Mouse (Mus musculus) B cell, adult 2 months (primary cell): ENCODE results near the gene Zfp324.
"Not testable (repeated sequence)": the region's sequence is repeated elsewhere in the genome, so short reads cannot be mapped to it uniquely, and the experiment has no call there.

Source experiments
- DNase-seq, 2 experiments: peaks; one replicate each; pipeline ENCODE4 v3.0.0; 2022

Gene Zfp324

DNA sequence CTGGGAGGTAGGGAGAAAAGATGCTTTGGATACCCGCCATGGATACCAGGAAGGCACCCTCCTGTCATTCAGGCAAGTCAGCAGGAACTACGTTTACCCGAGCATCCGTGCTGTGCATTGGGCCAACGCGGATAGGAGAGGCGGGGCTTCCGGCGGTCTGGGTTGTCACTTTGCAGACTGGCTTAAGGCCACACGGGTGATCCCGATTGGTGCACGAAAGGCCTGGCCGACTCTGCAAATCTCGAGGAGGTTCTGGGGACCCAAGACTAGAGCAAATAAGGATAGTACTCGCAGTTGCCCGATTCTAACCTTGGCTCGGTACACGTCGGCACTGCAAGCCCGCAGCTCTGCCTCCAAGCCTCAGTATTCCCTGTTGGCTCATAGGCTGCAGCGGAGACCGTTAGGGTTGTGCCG is at the start of gene Zfp324:
TSS of gene Zfp324 (plus strand) at position 161 of the 414 bp plus-strand sequence.
- peak; percentile 84 to 87 for DNase-seq

DNA sequence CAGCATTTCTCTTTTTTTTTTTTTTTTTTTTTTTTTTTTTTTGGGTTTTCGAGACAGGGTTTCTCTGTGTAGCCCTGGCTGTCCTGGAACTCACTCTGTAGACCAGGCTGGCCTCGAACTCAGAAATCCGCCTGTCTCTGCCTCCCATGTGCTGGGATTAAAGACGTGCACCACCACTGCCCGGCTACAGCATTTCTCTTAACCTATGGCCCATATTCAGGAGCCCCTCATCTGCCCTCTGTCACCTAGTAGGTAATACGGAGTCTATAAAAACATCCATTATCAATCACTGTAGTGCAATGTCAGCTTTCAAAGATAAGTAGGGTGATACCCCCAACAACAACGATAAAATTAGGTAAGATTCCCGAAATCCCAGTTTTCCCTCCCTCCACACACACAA is 45.1 kb upstream of the Zfp324 start:
- DNase-seq = not testable (repeated sequence)

DNA sequence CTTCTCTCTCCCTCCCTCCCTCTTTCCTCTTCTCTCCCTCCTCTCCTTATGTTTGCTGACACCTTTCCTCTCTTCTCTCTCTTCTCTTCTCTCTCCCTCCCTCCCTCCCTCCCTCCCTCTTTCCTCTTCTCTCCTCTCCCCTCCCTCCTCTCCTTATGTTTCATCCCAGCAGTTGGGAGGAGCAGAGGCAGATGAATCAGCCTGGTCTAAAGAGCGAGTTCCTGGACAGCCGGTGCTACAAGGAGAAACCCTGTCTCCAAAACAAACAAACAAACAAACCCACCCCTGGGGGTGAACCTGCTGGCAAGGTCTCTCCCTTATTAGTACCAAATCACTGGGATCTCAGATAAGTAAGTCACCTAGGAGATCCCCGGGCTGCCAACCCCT is 44.3 kb upstream of the Zfp324 start:
- DNase-seq = no peak

- peak; percentile 94 to 96 for DNase-seq
Measured at GRCm38 (mm10) chr7:12921705-12922465, 43.8 kb upstream of the Zfp324 start, which contains the start of gene Rps5. Rps5 (plus strand) TSS chr7:12922290.

- no peak for DNase-seq
Measured at GRCm38 (mm10) chr7:12922729-12923128, 42.9 kb upstream of the Zfp324 start.

DNA sequence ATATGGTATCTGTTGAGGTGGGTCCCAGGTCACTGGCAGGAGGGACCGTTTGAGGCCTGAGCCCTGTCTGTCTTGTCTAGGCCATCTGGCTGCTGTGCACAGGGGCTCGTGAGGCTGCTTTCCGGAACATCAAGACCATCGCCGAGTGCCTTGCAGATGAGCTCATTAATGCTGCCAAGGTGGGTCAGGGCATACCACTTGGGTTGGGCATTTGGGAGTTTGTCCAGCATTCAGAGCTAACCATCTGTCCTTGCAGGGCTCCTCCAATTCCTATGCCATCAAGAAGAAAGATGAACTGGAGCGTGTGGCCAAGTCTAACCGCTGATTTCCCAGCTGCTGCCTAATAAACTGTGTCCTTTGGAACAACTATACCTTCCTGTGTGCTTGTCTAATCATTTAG is 39.3 kb upstream of the Zfp324 start:
- DNase-seq = no peak

DNA sequence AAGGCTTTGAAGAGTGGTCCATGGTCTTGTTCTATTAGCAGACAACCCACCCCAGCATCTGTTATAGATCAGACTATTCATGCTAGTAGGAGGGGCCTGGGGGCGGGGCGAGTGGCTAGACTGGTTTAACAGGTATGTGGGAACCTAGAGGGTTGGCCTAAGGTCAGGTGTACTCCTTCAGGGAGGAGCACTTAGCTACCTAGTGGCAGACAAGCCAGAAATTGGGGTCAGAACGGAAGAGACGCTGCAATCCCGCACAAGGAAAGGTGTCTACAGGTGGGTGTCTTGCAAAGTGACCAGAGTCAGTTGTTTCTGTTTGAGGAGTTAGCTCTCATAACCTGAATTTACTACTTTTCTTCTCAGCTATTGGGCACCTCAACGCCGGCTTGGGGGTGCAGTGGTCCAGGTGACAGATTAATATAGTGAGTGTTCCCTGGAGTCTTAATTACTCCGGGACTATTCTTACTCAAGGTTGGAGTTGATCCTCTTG is 38.4 kb upstream of the Zfp324 start, which contains the start of gene Rnf225:
TSS of gene Rnf225 (plus strand) at position 226 of the 490 bp plus-strand sequence.
- DNase-seq = no peak

DNA sequence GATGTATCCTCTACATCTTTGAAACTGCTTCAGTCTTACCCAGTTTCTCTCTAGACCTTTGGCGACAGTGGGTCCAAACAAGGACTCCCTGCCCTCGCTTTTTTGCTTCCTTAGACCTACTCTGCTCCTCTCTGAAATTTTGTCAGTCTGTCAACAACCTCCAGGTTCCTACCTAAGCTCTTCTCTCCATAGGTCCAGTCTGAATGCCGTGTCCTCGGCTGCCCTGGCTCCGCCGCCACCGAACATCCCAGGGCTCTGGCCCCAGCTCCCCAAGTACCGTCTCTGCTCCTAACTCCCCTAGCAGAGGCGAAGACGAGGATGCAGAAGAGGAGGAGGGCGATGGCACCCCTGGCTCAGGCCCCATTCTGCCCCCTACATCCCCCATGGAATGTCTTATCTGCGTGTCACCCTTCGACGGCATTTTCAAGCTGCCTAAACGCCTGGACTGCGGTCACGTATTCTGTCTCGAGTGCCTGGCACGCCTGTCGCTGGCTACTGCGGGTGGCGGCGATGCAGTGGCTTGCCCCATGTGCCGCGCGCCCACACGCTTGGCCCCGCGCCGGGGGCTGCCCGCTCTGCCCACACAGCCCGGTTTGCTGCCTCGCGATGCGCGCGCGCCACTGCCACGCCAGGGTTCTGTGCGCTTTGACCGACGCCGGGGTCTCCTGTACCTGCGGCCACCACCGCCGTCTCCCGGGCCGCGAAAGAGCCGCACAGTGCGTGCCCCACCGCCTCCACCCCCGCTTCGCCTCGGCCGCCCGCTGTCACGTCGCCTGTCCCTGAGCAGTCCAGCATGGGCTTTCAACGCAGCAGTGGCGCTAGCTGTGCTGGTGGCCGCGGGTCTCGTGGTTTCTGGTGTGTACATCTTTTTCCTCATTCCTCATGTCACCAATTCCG is 37.7 kb upstream of the Zfp324 start:
- DNase-seq = no peak

GRCm38 (mm10) chr7:12933615-12934140 is 32.0 kb upstream of the Zfp324 start:
- no peak for DNase-seq

GRCm38 (mm10) chr7:12934808-12935207 is 30.8 kb upstream of the Zfp324 start:
- DNase-seq = no peak

DNA sequence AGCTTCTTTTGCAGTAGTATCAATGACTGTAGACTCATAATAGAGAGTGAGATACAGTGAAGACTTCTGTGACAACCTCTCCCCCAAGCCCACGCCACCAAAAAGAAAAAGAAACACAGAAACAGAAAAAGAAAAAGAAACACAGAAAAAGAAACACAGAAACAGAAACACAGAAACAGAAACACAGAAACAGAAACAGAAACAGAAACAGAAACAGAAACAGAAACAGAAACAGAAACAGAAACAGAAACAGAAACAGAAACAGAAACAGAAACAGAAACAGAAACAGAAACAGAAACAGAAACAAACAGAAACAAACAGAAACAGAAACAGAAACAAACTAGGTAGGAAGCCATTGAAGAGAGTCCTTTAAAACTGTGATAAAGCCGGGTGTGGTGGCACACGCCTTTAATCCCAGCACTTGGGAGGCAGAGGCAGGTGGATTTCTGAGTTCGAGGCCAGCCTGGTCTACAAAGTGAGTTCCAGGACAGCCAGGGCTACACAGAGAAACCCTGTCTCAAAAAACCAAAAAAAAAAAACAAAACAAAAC is 28.3 kb upstream of the Zfp324 start:
- DNase-seq = not testable (repeated sequence)

DNA sequence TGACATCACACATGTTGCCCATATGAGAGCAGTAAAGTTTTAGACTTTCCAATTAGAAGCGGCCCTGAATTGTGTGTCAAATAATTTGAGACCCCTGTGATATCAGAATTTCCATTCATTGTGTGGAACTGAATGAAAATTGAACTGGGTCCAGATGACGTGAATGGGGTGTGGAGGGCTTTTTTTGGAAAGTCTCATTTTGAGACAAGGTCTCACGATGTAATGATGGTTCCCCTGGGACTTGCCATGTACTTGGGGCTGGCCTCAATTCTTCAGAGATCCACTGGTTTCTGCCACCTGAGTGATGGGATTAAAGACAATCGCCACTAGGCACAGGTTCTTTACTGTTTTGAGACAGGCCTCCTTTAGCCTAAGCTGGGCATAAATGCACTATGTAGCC is 25.0 kb upstream of the Zfp324 start:
- no peak for DNase-seq

DNA sequence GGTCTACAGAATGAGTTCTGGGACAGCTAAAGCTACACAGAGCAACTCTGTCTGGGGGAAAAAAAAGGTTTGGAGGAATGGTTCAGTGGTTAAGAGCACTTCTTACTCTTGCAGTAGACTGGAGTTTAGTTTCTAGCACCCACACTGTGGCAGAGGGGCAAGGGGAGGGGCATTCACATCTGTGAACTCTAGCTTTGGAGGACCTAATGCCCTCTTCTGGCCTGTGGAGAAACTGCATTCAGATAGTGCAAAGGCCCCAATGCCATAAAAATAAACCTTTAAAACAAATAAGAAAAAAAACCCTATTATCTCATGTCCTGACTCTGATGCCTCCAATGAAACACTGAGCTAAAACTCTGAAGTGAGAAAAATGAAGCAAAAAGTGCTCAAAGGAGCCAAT is 22.1 kb upstream of the Zfp324 start:
- DNase-seq = peak; percentile 54 to 63

DNA sequence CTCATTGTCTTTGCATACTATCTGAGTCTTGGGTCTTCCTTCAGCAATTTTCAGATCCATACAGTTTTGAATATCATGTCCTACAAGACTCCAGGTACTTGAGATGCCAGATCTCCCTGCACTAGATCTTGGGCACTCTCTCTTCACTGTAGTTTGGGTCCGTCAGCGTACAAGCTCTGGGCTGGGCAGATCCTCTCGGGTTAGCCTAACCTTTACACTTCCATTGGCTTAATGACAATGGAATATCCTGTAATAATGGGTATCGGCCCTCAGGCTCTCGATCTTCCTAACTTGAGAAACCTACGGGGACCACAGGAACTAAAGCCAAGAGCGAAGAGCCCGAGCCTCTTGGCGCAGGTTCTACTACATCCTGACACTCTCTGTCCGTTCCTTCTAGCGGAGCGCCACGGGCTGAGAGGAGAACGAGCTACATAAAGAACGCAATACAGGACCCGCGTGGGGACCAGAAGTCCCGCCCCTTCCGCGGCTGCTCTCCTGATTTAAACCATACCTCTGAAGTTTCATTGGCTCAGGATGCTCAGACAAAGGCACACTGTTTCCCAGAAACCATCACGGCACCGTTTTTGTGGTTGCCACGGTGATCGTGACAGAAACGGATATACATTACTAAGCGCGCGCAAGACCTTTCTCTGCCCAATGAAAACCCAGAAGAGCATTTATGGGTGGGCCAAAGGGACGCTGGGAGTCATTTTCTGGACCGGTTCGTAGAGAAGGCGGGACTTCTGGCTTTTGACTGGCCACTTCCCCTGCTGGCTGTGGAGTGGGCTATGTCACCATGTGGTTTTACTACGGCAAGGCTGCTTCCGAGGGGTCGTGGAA is 16.4 kb upstream of the Zfp324 start:
- DNase-seq = peak; percentile 92 to 95

DNA sequence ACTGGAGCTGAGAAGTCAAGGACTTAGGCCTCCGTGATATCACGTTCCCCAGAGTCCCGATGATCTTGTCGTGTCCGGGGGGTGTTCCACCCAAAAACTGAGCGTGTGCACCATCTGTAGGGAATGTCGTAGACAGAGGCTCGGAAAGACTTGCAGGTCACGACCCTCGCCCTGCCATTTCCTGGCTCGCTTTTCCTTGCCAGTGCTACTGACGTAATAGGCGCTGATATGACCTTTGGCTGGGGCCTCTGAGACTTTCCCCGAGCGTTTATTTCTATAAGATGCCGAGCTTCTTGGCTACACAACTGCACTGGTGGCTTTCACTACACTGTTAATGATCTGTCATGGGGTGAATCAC is 15.8 kb upstream of the Zfp324 start:
- no peak for DNase-seq

DNA sequence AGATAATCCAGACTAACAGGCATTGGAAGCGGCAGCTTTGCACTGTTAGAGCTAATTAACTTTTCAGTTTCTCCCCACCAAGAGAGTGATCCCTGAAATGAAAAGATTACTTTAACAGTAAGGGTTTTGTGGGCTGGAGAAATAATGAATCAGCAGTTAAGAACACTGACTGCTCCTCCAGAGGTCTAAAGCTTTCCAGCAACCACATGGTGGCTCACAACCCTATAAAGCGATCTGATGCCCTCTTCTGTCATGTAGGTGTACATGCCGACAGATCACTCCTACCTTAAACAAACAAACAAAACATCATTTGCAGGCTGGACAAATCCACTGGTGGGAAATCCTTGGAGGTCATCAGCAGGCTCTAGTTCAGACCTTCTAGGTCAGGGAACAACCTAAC is 10.7 kb upstream of the Zfp324 start:
- DNase-seq = no peak

- no peak for DNase-seq
Measured at GRCm38 (mm10) chr7:12957511-12957910, 8.1 kb upstream of the Zfp324 start.

- no peak for DNase-seq
Measured at GRCm38 (mm10) chr7:12958948-12959347, 6.7 kb upstream of the Zfp324 start.

DNA sequence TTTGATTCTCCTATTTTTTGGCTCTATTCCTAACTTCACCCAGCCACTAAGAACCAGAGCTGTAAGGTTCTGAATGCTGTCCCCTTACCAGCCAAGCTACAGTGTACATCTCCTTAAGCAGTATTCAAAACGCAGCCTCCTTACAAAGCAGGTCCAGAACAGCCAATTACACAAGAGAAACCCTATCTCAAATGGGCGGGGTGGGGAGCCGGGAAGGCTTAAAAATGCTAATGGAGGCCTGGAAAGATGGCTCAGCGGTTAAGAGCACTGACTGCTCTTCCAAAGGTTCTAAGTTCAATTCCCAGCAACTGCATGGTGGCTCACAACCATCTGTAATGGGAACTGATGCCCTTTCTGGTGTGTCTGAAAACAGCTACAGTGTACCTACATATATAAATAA is 5.9 kb upstream of the Zfp324 start:
- no peak for DNase-seq

- DNase-seq = peak; percentile 57 to 64
Measured at GRCm38 (mm10) chr7:12961511-12962141, 4.0 kb upstream of the Zfp324 start.

GRCm38 (mm10) chr7:12966104-12966845 is 637 bp downstream of the Zfp324 start:
- peak; percentile 59 to 64 for DNase-seq
